In genomic region chr4:150089121-150089520, GRCm38 (mm10) we compare ENCODE assay signal across 11 mouse cellular contexts. TPM values are rescaled to one million over a fixed set of nuclear protein-coding genes. Genes with fewer than 3 reads are reported as not detected.
DNase-seq lines count a peak whose midpoint lies in the region; ATAC-seq and TF ChIP-seq lines count a peak whose summit lies in the region.
"Had no signal": no experiment of that assay in that cellular context is flagged by ENCODE, and none has a peak within 500 bp of the region (broad histone marks: within the 10 kb centered on the region; RNA-seq: fewer than 3 reads in every experiment).

No protein-coding gene starts in this region.

- TF ChIP-seq POLR2A in cerebellum, adult 2 months (IDR thresholded peaks at IDR 0.05; ENCODE audit: borderline replicate concordance, insufficient read depth, low read length), result no peak

- no peak for TF ChIP-seq CTCF in cerebellum, adult 2 months (IDR thresholded peaks at IDR 0.05; ENCODE audit: borderline replicate concordance, insufficient read depth, low read depth, low read length)

- WGBS in cerebellum, adult 2 months, result 26% methylated on average over 10 of the region's 10 CpGs
- WGBS in neural tube, embryonic 13.5 days, result 76% methylated on average over 10 of the region's 10 CpGs

- no peaks in the 10 kb centered on the region for H3K27me3 ChIP-seq in cerebellum, adult 2 months (ENCODE audit: control insufficient read depth, insufficient read depth, low read length)
- peaks cover 55% of the 10 kb centered on the region for H3K27me3 ChIP-seq in megakaryocyte, embryonic 14.5 days (replicated peaks)
- H3K27me3 ChIP-seq in neural tube, embryonic 13.5 days, result peaks cover 26% of the 10 kb centered on the region

- no peak overlapping the region for H3K4me3 ChIP-seq in cerebellum, adult 2 months (replicated peaks; ENCODE audit: insufficient read depth, low read depth, low read length)
- peak overlapping the region; percentile 48 for H3K4me3 ChIP-seq in megakaryocyte, embryonic 14.5 days (replicated peaks)
- H3K4me3 ChIP-seq in neural tube, embryonic 13.5 days, result no peak overlapping the region
- H3K4me3 ChIP-seq: forebrain, embryonic 15.5 days had no signal

- H3K4me2 ChIP-seq in neural tube, embryonic 13.5 days, result peak overlapping the region; percentile 97
- H3K4me2 ChIP-seq: forebrain, embryonic 15.5 days had no signal

- H3K36me3 ChIP-seq in megakaryocyte, embryonic 14.5 days (replicated peaks; ENCODE audit: low read length), result no peaks in the 10 kb centered on the region
- H3K36me3 ChIP-seq in neural tube, embryonic 13.5 days, result no peaks in the 10 kb centered on the region
- H3K36me3 ChIP-seq: forebrain, embryonic 15.5 days had no signal

- H3K4me1 ChIP-seq in cerebellum, adult 2 months (ENCODE audit: control insufficient read depth, insufficient read depth, low read length), result peaks cover 13% of the 10 kb centered on the region
- H3K4me1 ChIP-seq in megakaryocyte, embryonic 14.5 days, result peaks cover 41% of the 10 kb centered on the region
- peaks cover 20% of the 10 kb centered on the region for H3K4me1 ChIP-seq in neural tube, embryonic 13.5 days (replicated peaks)

- H3K9me3 ChIP-seq in megakaryocyte, embryonic 14.5 days, result peaks cover 8% of the 10 kb centered on the region
- H3K9me3 ChIP-seq in neural tube, embryonic 13.5 days, result no peaks in the 10 kb centered on the region
- H3K9me3 ChIP-seq: forebrain, embryonic 15.5 days had no signal

- H3K27ac ChIP-seq in cerebellum, adult 2 months (ENCODE audit: insufficient read depth, low read length), result no peak overlapping the region
- no peak overlapping the region for H3K27ac ChIP-seq in neural tube, embryonic 13.5 days (replicated peaks)
- H3K27ac ChIP-seq: forebrain, embryonic 15.5 days had no signal

- DNase-seq in cerebellum, adult 2 months, result peak; percentile 46 to 51
- no peak for DNase-seq in cerebellum, postnatal 14 days
- DNase-seq in heart, postnatal 4 days, result peak; percentile 54
- no peak for DNase-seq in embryo, embryonic 9.5 days (ENCODE audit: extremely low spot score)
- DNase-seq: B cell, adult 2 months had no signal

- no peak for ATAC-seq in megakaryocyte, adult 5-6 weeks (ENCODE audit: poor library complexity, severe bottlenecking)
- no peak for ATAC-seq in neural tube, embryonic 13.5 days (ENCODE audit: low read depth)
- no peak for ATAC-seq in activated CD4-positive, CD25-positive, alpha-beta regulatory T cell, adult 4 months
- ATAC-seq: forebrain, embryonic 15.5 days had no signal

- H3K9ac ChIP-seq in neural tube, embryonic 13.5 days, result no peak overlapping the region
- H3K9ac ChIP-seq: forebrain, embryonic 15.5 days had no signal

RNA-seq across cellular contexts. Expression of gene Gpr157, which starts 2.0 kb away (rescaled TPM):
- polyA plus RNA-seq in cerebellum, adult 2 months (2012; rRNA removed), result 2.9 and 3.1 TPM in 2 replicates
- polyA plus RNA-seq in megakaryocyte, embryonic 14.5 days (2012; ENCODE audit: insufficient read depth, low replicate concordance), result 1.1 and 1.9 TPM in 2 replicates
- 1.0 and 1.9 TPM in 2 replicates for total RNA-seq in megakaryocyte, adult 5-6 weeks (2015)
- 1.6 and 2.6 TPM in 2 replicates for total RNA-seq in megakaryocyte, adult 5-6 weeks (2017)
- total RNA-seq in heart, postnatal 4 days (2021), result 10 to 100 TPM; 14.1 to 19.8 TPM
- polyA plus RNA-seq in neural tube, embryonic 13.5 days (2015; fragmentation: Nextera tagmentation; extraction: Ambion mirVana), result 0.56 and 0.70 TPM in 2 replicates
- under 1 TPM; 0.33 to 0.42 TPM for polyA plus RNA-seq in activated CD4-positive, CD25-positive, alpha-beta regulatory T cell, adult 4 months (2017; shearing (Covaris generic))

RNA-seq across cellular contexts. Expression of gene Slc2a5, which starts 30.0 kb away (rescaled TPM):
- 1.7 and 2.2 TPM in 2 replicates for polyA plus RNA-seq in cerebellum, adult 2 months (2012; rRNA removed)
- 0.15 TPM in 1 of 2 replicates, not detected in the other for polyA plus RNA-seq in megakaryocyte, embryonic 14.5 days (2012; ENCODE audit: insufficient read depth, low replicate concordance)
- total RNA-seq in megakaryocyte, adult 5-6 weeks (2015), result not detected in 2 replicates
- total RNA-seq in megakaryocyte, adult 5-6 weeks (2017), result 0.11 TPM in 1 of 2 replicates, not detected in the other
- under 1 TPM; 0.36 to 0.61 TPM for total RNA-seq in heart, postnatal 4 days (2021)
- polyA plus RNA-seq in neural tube, embryonic 13.5 days (2015; fragmentation: Nextera tagmentation; extraction: Ambion mirVana), result 2.5 and 2.7 TPM in 2 replicates
- not detected for polyA plus RNA-seq in activated CD4-positive, CD25-positive, alpha-beta regulatory T cell, adult 4 months (2017; shearing (Covaris generic))

RNA-seq across cellular contexts. Expression of gene Slc2a7, which starts 59.7 kb away (rescaled TPM):
- polyA plus RNA-seq in cerebellum, adult 2 months (2012; rRNA removed), result not detected in 2 replicates
- not detected in 2 replicates for polyA plus RNA-seq in megakaryocyte, embryonic 14.5 days (2012; ENCODE audit: insufficient read depth, low replicate concordance)
- not detected in 2 replicates for total RNA-seq in megakaryocyte, adult 5-6 weeks (2015)
- total RNA-seq in megakaryocyte, adult 5-6 weeks (2017), result not detected in 2 replicates
- not detected for total RNA-seq in heart, postnatal 4 days (2021)
- polyA plus RNA-seq in neural tube, embryonic 13.5 days (2015; fragmentation: Nextera tagmentation; extraction: Ambion mirVana), result not detected in 2 replicates
- polyA plus RNA-seq in activated CD4-positive, CD25-positive, alpha-beta regulatory T cell, adult 4 months (2017; shearing (Covaris generic)), result not detected
- total RNA-seq: liver, adult 2 months had no signal
- polyA plus RNA-seq: forebrain, embryonic 15.5 days; liver, adult 2 months had no signal

Comparison
In these comparisons a context has a peak if more than half of its experiments do, and no peak if none do; other contexts are left out.
1. DNase-seq: peak in cerebellum, adult 2 months (2 of 2) and heart, postnatal 4 days (single experiment); none in cerebellum, postnatal 14 days (0 of 2) and embryo, embryonic 9.5 days (single experiment).